Mouse (Mus musculus) small intestine, adult 2 months (tissue): ENCODE data around the gene Csnk1d.

Source experiments
- CTCF ChIP-seq: fragments of 200-500 bp; IDR thresholded peaks from 2 replicates; pipeline ENCODE4 v1.5.1; 2012; ENCODE audit warnings: low read depth, mild to moderate bottlenecking, control low read depth, inconsistent platforms, low read length, moderate library complexity, mixed read lengths; ENCODE audit not compliant: insufficient replicate concordance, insufficient read length; ENCODE audit errors: extremely low read depth
- POLR2A ChIP-seq: fragments of 200-500 bp; IDR thresholded peaks from 2 replicates; pipeline ENCODE4 v1.6.1; 2012; ENCODE audit warnings: low read depth, mild to moderate bottlenecking, control low read depth, inconsistent platforms, low read length, moderate library complexity

GRCm38 (mm10) chr11:120951731-120952730 is 39.1 kb downstream of the Csnk1d start:
- no peak for TF ChIP-seq CTCF
- no peak for TF ChIP-seq POLR2A
